In genomic region chr11:87524780-87525179, GRCm38 (mm10) we compare ENCODE assay signal across 33 mouse cellular contexts. TPM values are rescaled to one million over a fixed set of nuclear protein-coding genes. Genes with fewer than 3 reads are reported as not detected.
A peak's percentile ranks its signal among the peaks of the same experiment; 100 is the strongest.
DNase-seq lines count a peak whose midpoint lies in the region; ATAC-seq and TF ChIP-seq lines count a peak whose summit lies in the region.
"Had no signal": no experiment of that assay in that cellular context is flagged by ENCODE, and none has a peak within 500 bp of the region (broad histone marks: within the 10 kb centered on the region; RNA-seq: fewer than 3 reads in every experiment).

No protein-coding gene starts in this region.

- H3K4me1 ChIP-seq in heart, embryonic 13.5 days, result peaks cover 11% of the 10 kb centered on the region; the same call in 1 of the 2 replicates
- peaks cover 10 to 24% of the 10 kb centered on the region in 2 experiments for H3K4me1 ChIP-seq in MEL (ENCODE audit: control insufficient read depth in 1 of 2, insufficient read depth in 2 of 2, low read length in 2 of 2)
- H3K4me1 ChIP-seq in brown adipose tissue, adult 24 weeks (ENCODE audit: control insufficient read depth, insufficient read depth, insufficient read length, low read length), result peaks cover 5% of the 10 kb centered on the region; the same call in 1 of the 2 replicates
- H3K4me1 ChIP-seq: embryonic facial prominence, embryonic 13.5 days had no signal

- intact Hi-C loops in heart, postnatal 25 days (cut with DNase I), result loop anchor here (5.0 kb wide), 1 partner anchor 53 kb away; no protein-coding TSS in a partner anchor

- peak overlapping the region; percentile 61 for H3K27ac ChIP-seq in heart, embryonic 13.5 days (replicated peaks)
- no peak overlapping the region for H3K27ac ChIP-seq in MEL (ENCODE audit: control insufficient read depth, low read depth, low read length)
- H3K27ac ChIP-seq in brown adipose tissue, adult 24 weeks (replicated peaks; ENCODE audit: low read depth, low read length), result peak overlapping the region; percentile 46
- H3K27ac ChIP-seq: embryonic facial prominence, embryonic 13.5 days; gastrocnemius, adult 2 months; hindbrain, embryonic 12.5 days; layer of hippocampus, adult 2 months; limb, embryonic 12.5 days; macrophage; stomach, postnatal 0 days had no signal

- no peak overlapping the region for H3K4me2 ChIP-seq in heart, embryonic 13.5 days
- H3K4me2 ChIP-seq: embryonic facial prominence, embryonic 13.5 days; hindbrain, embryonic 12.5 days; limb, embryonic 12.5 days; liver, embryonic 11.5 days had no signal

- no peak for ATAC-seq in heart, embryonic 13.5 days (ENCODE audit: extremely low read depth, insufficient number of reproducible peaks, low FRiP score, low TSS enrichment)
- ATAC-seq: forebrain, embryonic 14.5 days; intestine, postnatal 0 days; liver, postnatal 0 days had no signal

- TF ChIP-seq RAD21 in MEL (IDR thresholded peaks at IDR 0.05; ENCODE audit: low read depth, low read length), result no peak

- H3K4me3 ChIP-seq in heart, embryonic 13.5 days, result no peak overlapping the region
- no peak overlapping the region for H3K4me3 ChIP-seq in MEL (ENCODE audit: control insufficient read depth in 1 of 2, insufficient read depth in 1 of 2, low read depth in 2 of 2, low read length in 2 of 2)
- H3K4me3 ChIP-seq in brown adipose tissue, adult 24 weeks (ENCODE audit: insufficient read depth, low read depth, low read length), result no peak overlapping the region
- H3K4me3 ChIP-seq: embryonic facial prominence, embryonic 13.5 days; erythroblast, embryonic 14.5 days; gastrocnemius, adult 2 months; hindbrain, embryonic 12.5 days; layer of hippocampus, adult 2 months; limb, embryonic 12.5 days had no signal

- H3K9ac ChIP-seq in heart, embryonic 13.5 days, result no peak overlapping the region
- H3K9ac ChIP-seq in MEL (ENCODE audit: control insufficient read depth, low read depth, low read length, poor library complexity, severe bottlenecking), result no peak overlapping the region
- H3K9ac ChIP-seq: embryonic facial prominence, embryonic 13.5 days; hindbrain, embryonic 12.5 days; limb, embryonic 12.5 days; liver, postnatal 0 days had no signal

- H3K79me2 ChIP-seq in MEL (ENCODE audit: control insufficient read depth, insufficient read depth, low read length, poor library complexity), result no peaks in the 10 kb centered on the region

- no peaks in the 10 kb centered on the region for H3K36me3 ChIP-seq in heart, embryonic 13.5 days
- peaks cover 0 to 26% of the 10 kb centered on the region in 2 experiments; a peak in 2 of 4 replicates for H3K36me3 ChIP-seq in MEL (ENCODE audit: control insufficient read depth in 1 of 2, insufficient read depth in 2 of 2, low read length in 2 of 2)
- H3K36me3 ChIP-seq: embryonic facial prominence, embryonic 13.5 days; G1E; hindbrain, embryonic 12.5 days; limb, embryonic 12.5 days had no signal

- H3K27me3 ChIP-seq in heart, embryonic 13.5 days (replicated peaks), result no peaks in the 10 kb centered on the region
- H3K27me3 ChIP-seq in MEL (ENCODE audit: control insufficient read depth in 1 of 2, insufficient read depth in 2 of 2, low read length in 2 of 2), result no peaks in the 10 kb centered on the region
- H3K27me3 ChIP-seq: CH12.LX; embryonic facial prominence, embryonic 13.5 days; hindbrain, embryonic 12.5 days; limb, embryonic 12.5 days had no signal

- no peak for TF ChIP-seq EP300 in MEL (IDR thresholded peaks at IDR 0.05; ENCODE audit: low read depth in 1 of 2, low read length in 2 of 2)

- no peak for TF ChIP-seq POLR2A in MEL (IDR thresholded peaks at IDR 0.05; ENCODE audit: control insufficient read depth in 1 of 2, insufficient read depth in 1 of 2, low read depth in 1 of 2, low read length in 2 of 2, poor library complexity in 1 of 2)

- TF ChIP-seq CTCF in MEL (IDR thresholded peaks at IDR 0.05 in 2 of 3, conservative IDR thresholded peaks at IDR 0.05 in 1 of 3; ENCODE audit: control insufficient read depth in 1 of 3, insufficient read depth in 1 of 3, low read depth in 2 of 3, low read length in 3 of 3, poor library complexity in 1 of 3, severe bottlenecking in 1 of 3), result no peak

- H3K9me3 ChIP-seq in heart, embryonic 13.5 days, result no peaks in the 10 kb centered on the region
- H3K9me3 ChIP-seq in MEL (replicated peaks; ENCODE audit: insufficient read depth, low read length), result no peaks in the 10 kb centered on the region
- H3K9me3 ChIP-seq: embryonic facial prominence, embryonic 13.5 days; G1E; hindbrain, embryonic 12.5 days; limb, embryonic 12.5 days had no signal

- no peak for DNase-seq in heart, postnatal 25 days (ENCODE audit: low spot score)
- DNase-seq in lung, postnatal 25 days (ENCODE audit: low spot score), result peak; percentile 7
- no peak for DNase-seq in lung, postnatal 14 days
- DNase-seq in MEL (ENCODE audit: low read depth, low spot score), result peak; percentile 30
- no peak for DNase-seq in adrenal gland, postnatal 25 days
- DNase-seq: adrenal gland, adult 2 months; B cell, adult 2 months; cerebellum, adult 8-10 months; cerebellum, postnatal 36 days; embryo, embryonic 11 days; gastrocnemius, adult 2 months; kidney, postnatal 25 days; liver, postnatal 0 days; right cerebral cortex, postnatal 14 days had no signal

TF ChIP-seq in MEL, 35 proteins besides CTCF, POLR2A, EP300 and RAD21:
- TF ChIP-seq E2F4 (IDR thresholded peaks at IDR 0.05; ENCODE audit: borderline replicate concordance, low read depth, low read length) (no peak), POLR2AphosphoS2 (IDR thresholded peaks at IDR 0.05; ENCODE audit: low read length) (no peak), HCFC1 (IDR thresholded peaks at IDR 0.05; ENCODE audit: low read depth, low read length) (no peak), GATA1 (IDR thresholded peaks at IDR 0.05; ENCODE audit: low read depth, low read length) (no peak), NELFE (IDR thresholded peaks at IDR 0.05; ENCODE audit: low read depth, low read length) (no peak), CHD1 (IDR thresholded peaks at IDR 0.05; ENCODE audit: low read depth, low read length) (no peak), TBP (IDR thresholded peaks at IDR 0.05; ENCODE audit: low read depth, low read length) (no peak), MAZ (IDR thresholded peaks at IDR 0.05; ENCODE audit: low read depth, low read length) (no peak)
TF ChIP-seq in MEL: peak in this region for 0.

RNA-seq across cellular contexts. Expression of gene Gm11492, which starts 41.7 kb away (rescaled TPM):
- not detected in 2 replicates for polyA plus RNA-seq in heart, embryonic 13.5 days (2015; fragmentation: Nextera tagmentation; extraction: Ambion mirVana)
- not detected for total RNA-seq in heart, postnatal 25 days (2021)
- total RNA-seq in MEL (2012; rRNA removed), result not detected in 2 replicates
- polyA plus RNA-seq in MEL (2012; ENCODE audit: insufficient read depth in 1 of 2, insufficient read length in 2 of 2, low read depth in 1 of 2, low replicate concordance in 2 of 2, missing spikeins in 1 of 2), result not detected
- polyA plus RNA-seq in brown adipose tissue, adult 24 weeks (2012; ENCODE audit: insufficient read depth, insufficient read length, missing spikeins), result not detected in 2 replicates
- total RNA-seq in adrenal gland, postnatal 25 days (2021), result not detected in 2 replicates
- total RNA-seq: adrenal gland, adult 2 months; CH12.LX; gastrocnemius, adult 2 months; layer of hippocampus, adult 2 months; layer of hippocampus, postnatal 25 days; monocyte, adult 5-6 weeks; neutrophil, adult 5-6 weeks had no signal
- polyA plus RNA-seq: adrenal gland, adult 2 months; embryonic facial prominence, embryonic 13.5 days; erythroblast, embryonic 14.5 days; forebrain, embryonic 14.5 days; frontal cortex, adult 2 months; G1E; hindbrain, embryonic 12.5 days; intestine, postnatal 0 days; kidney, embryonic 14.5 days; limb, embryonic 12.5 days; liver, embryonic 11.5 days; liver, postnatal 0 days; macrophage; stomach, postnatal 0 days had no signal

RNA-seq across cellular contexts. Expression of gene Sept4, which starts 43.9 kb away (rescaled TPM):
- 15.3 and 18.5 TPM in 2 replicates for polyA plus RNA-seq in heart, embryonic 13.5 days (2015; fragmentation: Nextera tagmentation; extraction: Ambion mirVana)
- 10 to 100 TPM; 43.4 to 43.7 TPM for total RNA-seq in heart, postnatal 25 days (2021)
- total RNA-seq in MEL (2012; rRNA removed), result 1.0 and 1.5 TPM in 2 replicates
- 1 to 10 TPM in 1 of 2 experiments, not detected in 1; 2.4 TPM for polyA plus RNA-seq in MEL (2012; ENCODE audit: insufficient read depth in 1 of 2, insufficient read length in 2 of 2, low read depth in 1 of 2, low replicate concordance in 2 of 2, missing spikeins in 1 of 2)
- 19.7 and 35.0 TPM in 2 replicates for polyA plus RNA-seq in brown adipose tissue, adult 24 weeks (2012; ENCODE audit: insufficient read depth, insufficient read length, missing spikeins)
- 24.3 and 38.6 TPM in 2 replicates for total RNA-seq in adrenal gland, postnatal 25 days (2021)
- polyA plus RNA-seq: macrophage had no signal

Comparison
In these comparisons a context has a peak if more than half of its experiments do, and no peak if none do; other contexts are left out.
1. DNase-seq: peak in lung, postnatal 25 days (single experiment) and MEL (single experiment); none in heart, postnatal 25 days (single experiment), lung, postnatal 14 days (single experiment) and adrenal gland, postnatal 25 days (single experiment).
2. RNA of gene Sept4, which starts 43.9 kb away (total RNA-seq): 43.4 to 43.7 TPM in heart, postnatal 25 days and 24.3 to 38.6 TPM in adrenal gland, postnatal 25 days; 1.0 to 1.5 TPM in MEL; every median in the first group is over 10 times any median in the second.